Mouse (Mus musculus) splenic B cell, adult 2 months (primary cell): Measurements from ENCODE around the gene Sdcbp2.
A peak's percentile ranks its signal among the peaks of the same experiment; 100 is the strongest.

Source experiments
- DNase-seq: peaks from one replicate; pipeline ENCODE4 v3.0.0-alpha.2; 2011; ENCODE audit warnings: low read depth, low spot score
- H3K27me3 ChIP-seq: 2 replicates; pipeline ENCODE4 v1.6.1; 2012; ENCODE audit warnings: mild to moderate bottlenecking, low read length, moderate library complexity, mixed read lengths; ENCODE audit not compliant: control insufficient read depth, poor library complexity, insufficient read depth, severe bottlenecking
- H3K36me3 ChIP-seq: 2 replicates; pipeline ENCODE4 v1.6.1; 2012; ENCODE audit warnings: mild to moderate bottlenecking, low read length, moderate library complexity, mixed read lengths; ENCODE audit not compliant: control insufficient read depth, poor library complexity, insufficient read depth, severe bottlenecking

The Sdcbp2 gene

DNA sequence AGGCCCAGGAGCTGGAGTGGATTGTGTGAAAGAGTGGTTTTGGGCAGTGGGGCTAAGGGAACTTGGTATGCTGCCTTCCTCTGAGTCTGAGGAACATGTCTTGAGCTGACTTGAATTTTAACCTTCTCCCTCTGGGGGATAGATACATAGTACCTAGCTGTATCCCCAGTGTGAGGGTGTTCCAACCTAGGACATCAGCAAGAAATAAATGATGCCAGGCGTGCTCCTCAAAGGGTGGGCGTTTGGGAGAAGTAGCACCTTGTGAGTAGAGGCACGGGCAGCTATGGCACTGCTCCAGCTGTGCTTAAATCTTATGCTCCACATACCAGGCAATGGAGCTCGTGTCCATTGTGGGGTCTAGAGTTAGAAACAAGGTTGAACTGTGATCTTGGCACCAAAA is 25.9 kb upstream of the Sdcbp2 start:
- no peak for DNase-seq
- Histone ChIP-seq H3K36me3 (0 out of 2 replicates have a peak, but pooled peaks cover 1% of the 10 kb centered on the region), H3K27me3 (no peaks in the 10 kb centered on the region)

GRCm38 (mm10) chr2:151549615-151550121 is 22.8 kb upstream of the Sdcbp2 start:
- H3K27me3 ChIP-seq: no peaks in the 10 kb centered on the region
- DNase-seq: no peak
- peaks cover 5% of the 10 kb centered on the region; the same call in 1 of the 2 replicates for H3K36me3 ChIP-seq

GRCm38 (mm10) chr2:151562930-151563921 is 9.2 kb upstream of the Sdcbp2 start:
- no peaks in the 10 kb centered on the region for H3K27me3 ChIP-seq
- DNase-seq: peak; percentile 36
- peaks cover 6% of the 10 kb centered on the region for H3K36me3 ChIP-seq

DNA sequence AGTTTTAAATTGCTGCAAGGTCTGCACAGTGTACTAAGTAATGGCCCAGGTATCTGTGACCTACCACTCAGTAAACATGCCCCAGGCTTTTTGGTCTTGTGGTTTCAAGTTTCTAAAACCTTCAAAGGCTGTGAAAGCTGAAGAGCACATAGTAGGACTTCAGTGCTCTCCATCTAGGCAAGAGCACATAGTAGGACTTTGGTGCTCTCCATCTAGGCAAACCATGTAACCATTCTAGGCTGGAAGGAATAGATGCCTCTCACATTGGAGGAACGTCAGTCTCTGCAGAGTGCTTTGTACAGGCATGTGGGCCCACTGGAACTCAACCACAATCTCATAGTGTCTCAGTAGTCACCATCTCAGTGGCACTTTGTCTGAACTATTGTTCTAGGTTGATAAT is 8.4 kb upstream of the Sdcbp2 start:
- H3K36me3 ChIP-seq: peaks cover 5% of the 10 kb centered on the region
- no peak for DNase-seq
- no peaks in the 10 kb centered on the region for H3K27me3 ChIP-seq

DNA sequence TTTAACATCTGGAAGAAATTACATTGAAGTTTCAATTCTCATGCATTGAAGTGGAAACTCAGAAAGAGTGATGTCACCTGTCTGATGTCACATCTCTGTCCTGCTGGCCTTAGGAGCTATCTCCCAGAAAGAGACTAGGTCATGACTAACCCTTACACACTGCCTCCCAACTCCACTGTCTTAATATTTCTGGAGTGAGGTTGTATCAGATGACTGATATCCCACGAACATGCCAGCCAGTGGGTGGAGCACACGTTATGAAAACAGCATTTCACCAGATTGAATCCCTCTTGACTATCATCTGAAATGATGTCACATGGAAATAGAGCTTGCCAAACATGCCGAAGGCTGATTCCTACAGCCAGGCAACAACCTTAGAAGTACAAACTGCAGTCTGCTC is 7.4 kb upstream of the Sdcbp2 start:
- no peak for DNase-seq
- Histone ChIP-seq H3K36me3 (peaks cover 1% of the 10 kb centered on the region), H3K27me3 (no peaks in the 10 kb centered on the region)

DNA sequence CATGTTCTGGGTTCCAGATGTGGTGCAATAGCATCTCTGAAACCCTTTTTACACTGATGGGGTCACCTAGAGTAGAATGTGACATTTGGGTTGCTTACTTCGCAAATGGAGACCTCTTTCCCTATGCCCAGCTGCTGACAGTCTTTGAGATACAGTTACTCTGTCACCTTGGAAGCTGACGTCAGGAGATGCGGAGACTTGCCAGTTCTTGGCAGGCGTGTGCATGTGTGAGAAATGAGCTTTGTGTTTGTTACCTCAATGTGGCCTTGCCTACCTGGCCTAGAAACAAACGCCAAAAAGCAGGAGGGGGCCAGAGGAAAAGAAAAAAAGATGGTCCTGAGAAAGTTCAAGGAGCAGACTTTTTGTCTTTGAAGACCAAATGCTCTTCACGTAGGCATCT is 5.6 kb upstream of the Sdcbp2 start:
- H3K27me3 ChIP-seq: no peaks in the 10 kb centered on the region
- no peak for DNase-seq
- H3K36me3 ChIP-seq: no peaks in the 10 kb centered on the region

- Histone ChIP-seq H3K36me3 (no peaks in the 10 kb centered on the region), H3K27me3 (no peaks in the 10 kb centered on the region)
- peak; percentile 8 for DNase-seq
These were observed 3.0 kb upstream of the Sdcbp2 start for GRCm38 (mm10) chr2:151569452-151569851.

DNA sequence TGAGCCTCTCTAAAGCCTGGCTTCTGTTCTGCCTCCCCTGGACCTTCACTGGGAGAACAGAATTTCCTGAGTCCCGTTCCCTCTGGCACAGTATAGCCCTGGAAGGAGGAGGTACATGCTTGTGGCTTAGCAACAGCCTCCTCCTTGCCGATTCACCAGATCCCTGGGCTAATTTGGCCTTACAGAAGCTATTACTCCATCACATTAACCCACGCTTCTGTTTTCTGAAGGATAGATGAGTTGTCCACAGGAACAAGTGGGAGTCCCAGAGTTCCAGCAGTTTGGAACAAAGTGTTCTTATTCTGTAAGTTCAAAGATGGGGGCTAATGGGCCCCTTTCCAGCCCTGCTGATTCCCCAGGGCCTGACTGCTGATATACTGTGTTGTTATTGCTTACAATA is 1.2 kb downstream of the Sdcbp2 start:
- DNase-seq: no peak
- H3K27me3 ChIP-seq: no peaks in the 10 kb centered on the region
- no peaks in the 10 kb centered on the region for H3K36me3 ChIP-seq

DNA sequence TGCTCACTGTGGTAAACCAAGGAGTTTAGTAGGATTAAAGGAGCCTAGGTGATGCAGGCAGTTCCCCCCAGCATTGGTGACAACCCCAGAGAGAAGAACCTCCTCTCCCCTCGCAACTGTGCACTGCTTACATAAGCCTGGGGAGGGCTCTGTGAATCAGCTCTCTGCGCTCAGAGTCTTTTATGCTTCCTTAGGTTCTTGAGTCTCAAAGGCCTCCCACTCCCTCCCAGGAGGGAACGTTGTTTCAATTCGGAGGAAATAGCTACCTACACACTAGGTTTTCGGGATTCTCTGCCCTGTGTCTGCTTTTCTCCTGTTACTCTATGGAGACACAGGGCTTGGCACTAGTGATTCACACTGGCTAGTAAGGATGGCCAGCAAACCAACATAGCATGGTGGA is 2.2 kb downstream of the Sdcbp2 start:
- Histone ChIP-seq H3K36me3 (no peaks in the 10 kb centered on the region), H3K27me3 (no peaks in the 10 kb centered on the region)
- no peak for DNase-seq

- peak; percentile 58 for DNase-seq
- Histone ChIP-seq H3K27me3 (no peaks in the 10 kb centered on the region), H3K36me3 (no peaks in the 10 kb centered on the region)
These were observed 2.8 kb downstream of the Sdcbp2 start for GRCm38 (mm10) chr2:151575119-151575698.

- Histone ChIP-seq H3K36me3 (no peaks in the 10 kb centered on the region), H3K27me3 (no peaks in the 10 kb centered on the region)
- DNase-seq: peak; percentile 48
These were observed 3.4 kb downstream of the Sdcbp2 start for GRCm38 (mm10) chr2:151575699-151576389.

DNA sequence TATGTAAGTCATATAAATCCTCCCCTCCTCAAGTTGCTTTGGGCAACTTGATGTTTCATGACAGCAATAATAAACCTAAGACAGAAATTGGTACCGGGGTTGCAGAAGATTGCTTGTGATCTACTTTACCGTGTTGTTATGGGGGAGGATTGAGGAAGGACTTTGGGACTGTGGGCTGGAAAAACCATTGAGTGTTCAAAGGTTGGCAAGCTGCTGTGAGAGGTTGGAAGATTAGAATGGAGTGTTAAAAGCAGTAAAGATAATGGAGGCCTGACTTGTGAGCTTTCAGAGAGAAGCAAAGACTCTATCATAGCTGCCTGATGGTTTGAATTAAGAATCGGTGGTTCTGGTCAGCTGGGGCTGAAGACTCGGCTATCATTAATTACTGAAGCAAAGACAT is 6.8 kb downstream of the Sdcbp2 start:
- Histone ChIP-seq H3K36me3 (no peaks in the 10 kb centered on the region), H3K27me3 (no peaks in the 10 kb centered on the region)
- DNase-seq: no peak

DNA sequence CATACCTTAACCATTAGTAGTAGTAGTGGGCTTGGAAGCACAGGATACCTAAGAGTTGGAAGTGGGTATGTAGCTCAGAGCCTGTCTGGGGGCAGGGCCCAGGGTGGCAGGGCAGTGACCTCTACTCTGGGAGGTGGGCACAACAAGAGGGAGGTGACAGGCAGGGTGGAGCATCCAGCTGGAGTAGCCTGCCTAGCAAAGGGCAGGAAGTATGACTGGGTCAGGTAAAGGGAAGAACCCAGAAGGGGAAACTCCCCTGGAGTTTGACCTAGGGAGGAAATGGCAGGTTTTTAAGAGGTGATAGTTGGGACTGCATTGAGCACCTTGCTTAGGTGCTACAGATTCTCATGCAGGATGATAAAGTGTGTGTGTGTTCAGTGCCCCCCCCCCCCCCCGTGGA is 8.5 kb downstream of the Sdcbp2 start:
- Histone ChIP-seq H3K27me3 (no peaks in the 10 kb centered on the region), H3K36me3 (no peaks in the 10 kb centered on the region)
- no peak for DNase-seq

GRCm38 (mm10) chr2:151585934-151586333 is 13.5 kb downstream of the Sdcbp2 start:
- DNase-seq: no peak
- Histone ChIP-seq H3K36me3 (no peaks in the 10 kb centered on the region), H3K27me3 (no peaks in the 10 kb centered on the region)

- DNase-seq: no peak
- Histone ChIP-seq H3K27me3 (no peaks in the 10 kb centered on the region), H3K36me3 (no peaks in the 10 kb centered on the region)
These were observed 14.4 kb downstream of the Sdcbp2 start for GRCm38 (mm10) chr2:151586807-151587206.
